Mouse (Mus musculus) midbrain, embryonic 15.5 days (tissue): ENCODE measurements around the gene Noct. TPM values are rescaled to one million over a fixed set of nuclear protein-coding genes. Genes with fewer than 3 reads are reported as not detected.

Experiments
- ATAC-seq: fragments of 200-750 bp; cut with Nextera tagmentation; replicated peaks from 2 replicates; pipeline ENCODE4 v1.8.0; 2017; ENCODE audit warnings: moderate TSS enrichment
- H3K27ac ChIP-seq: fragments of 300-500 bp; sonication (generic); 2 replicates; pipeline ENCODE4 v1.5.1; 2015; ENCODE audit warnings: mild to moderate bottlenecking, inconsistent platforms
- H3K27me3 ChIP-seq: fragments of 300-500 bp; sonication (generic); replicated peaks from 2 replicates; pipeline ENCODE4 v1.6.1; 2015; ENCODE audit warnings: inconsistent platforms
- H3K36me3 ChIP-seq: fragments of 300-500 bp; sonication (generic); replicated peaks from 2 replicates; pipeline ENCODE4 v1.6.1; 2015; ENCODE audit warnings: inconsistent platforms
- H3K4me1 ChIP-seq: fragments of 300-500 bp; sonication (generic); 2 replicates; pipeline ENCODE4 v1.6.1; 2015; ENCODE audit warnings: inconsistent platforms
- H3K4me2 ChIP-seq: fragments of 300-500 bp; sonication (generic); 2 replicates; pipeline ENCODE4 v1.6.1; 2015; ENCODE audit warnings: inconsistent platforms, mild to moderate bottlenecking, moderate library complexity
- H3K4me3 ChIP-seq: fragments of 300-500 bp; sonication (generic); 2 replicates; pipeline ENCODE4 v1.5.1; 2015; ENCODE audit warnings: mild to moderate bottlenecking, inconsistent platforms
- H3K9ac ChIP-seq: fragments of 300-500 bp; sonication (generic); 2 replicates; pipeline ENCODE4 v1.6.1; 2015; ENCODE audit warnings: mild to moderate bottlenecking, inconsistent platforms
- H3K9me3 ChIP-seq: fragments of 300-500 bp; sonication (generic); 2 replicates; pipeline ENCODE4 v1.6.1; 2016; ENCODE audit warnings: inconsistent platforms
- WGBS: fragments of 180-500 bp; shearing (Covaris S2); methylation state at CpG from one replicate; pipeline ENCODE4 v1.1.7; 2015; ENCODE audit warnings: mixed read lengths; 5-methylcytosine and 5-hydroxymethylcytosine counted together
- polyA plus RNA-seq: library from polyadenylated mRNA; unstranded; fragments of >200 nt; fragmentation: Nextera tagmentation; extraction: Ambion mirVana; gene quantifications from 2 replicates; pipeline ENCODE4 v1.2.1, GENCODE M21; 2015

Noct gene
- polyA plus RNA-seq, 1 experiment from 2014 or later: 31.7 TPM

DNA sequence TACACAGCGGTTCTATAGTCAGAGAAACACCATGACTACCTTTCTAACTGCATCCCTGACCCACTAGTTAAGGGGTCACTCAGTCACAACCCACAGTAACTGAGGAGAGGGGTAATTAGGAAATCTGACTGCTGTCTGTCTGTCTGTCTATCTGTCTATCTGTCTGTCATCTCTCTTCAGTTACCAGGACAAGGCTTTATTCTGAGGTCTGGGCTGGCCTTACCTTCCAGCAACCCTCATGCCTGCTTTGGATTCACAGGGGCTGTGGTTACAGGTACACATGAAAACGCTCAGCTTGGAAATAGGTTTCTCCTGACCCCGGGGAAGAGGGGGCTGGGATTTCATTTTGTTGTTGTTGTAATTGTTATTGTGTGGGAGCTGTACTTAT is 27.5 kb upstream of the Noct start:
- Histone ChIP-seq H3K9ac (no peak overlapping the region), H3K4me2 (no peak overlapping the region), H3K9me3 (no peaks in the 10 kb centered on the region), H3K27me3 (no peaks in the 10 kb centered on the region), H3K4me1 (peaks cover 3% of the 10 kb centered on the region; the same call in 1 of the 2 replicates), H3K27ac (no peak overlapping the region), H3K36me3 (no peaks in the 10 kb centered on the region), H3K4me3 (no peak overlapping the region)
- 89% methylated on average over 3 of the region's 3 CpGs for WGBS
- ATAC-seq: no peak

DNA sequence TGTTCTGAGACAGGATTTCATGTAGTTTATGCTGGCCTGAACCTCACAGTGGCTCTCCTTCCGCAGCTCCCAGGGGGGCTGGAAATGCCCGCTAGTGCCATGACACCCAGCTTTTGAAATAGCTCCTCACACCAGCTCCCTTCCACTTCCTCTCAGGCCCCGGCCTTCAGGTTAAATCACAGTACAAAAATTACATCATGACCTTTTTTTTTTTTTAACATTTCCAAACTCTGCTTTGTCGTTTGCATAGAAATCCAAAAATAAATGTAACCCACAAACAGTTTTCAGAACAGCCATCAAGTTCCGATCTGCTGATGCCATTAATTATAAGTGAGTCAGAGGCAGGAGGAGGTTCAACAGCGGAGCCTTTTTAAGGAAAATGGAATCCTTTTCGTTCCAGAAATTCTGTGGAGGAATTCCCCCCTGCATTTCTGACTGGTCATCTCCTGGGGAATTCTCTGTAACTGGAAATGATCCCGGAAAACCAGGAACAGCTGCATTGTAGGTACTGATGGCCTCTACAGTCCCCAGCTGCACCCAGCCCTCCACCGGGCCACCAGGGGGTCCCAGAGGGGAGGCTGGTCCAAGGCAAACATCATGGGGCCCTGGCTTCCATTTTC is 27.0 kb upstream of the Noct start:
- 76% methylated on average over 9 of the region's 9 CpGs for WGBS

DNA sequence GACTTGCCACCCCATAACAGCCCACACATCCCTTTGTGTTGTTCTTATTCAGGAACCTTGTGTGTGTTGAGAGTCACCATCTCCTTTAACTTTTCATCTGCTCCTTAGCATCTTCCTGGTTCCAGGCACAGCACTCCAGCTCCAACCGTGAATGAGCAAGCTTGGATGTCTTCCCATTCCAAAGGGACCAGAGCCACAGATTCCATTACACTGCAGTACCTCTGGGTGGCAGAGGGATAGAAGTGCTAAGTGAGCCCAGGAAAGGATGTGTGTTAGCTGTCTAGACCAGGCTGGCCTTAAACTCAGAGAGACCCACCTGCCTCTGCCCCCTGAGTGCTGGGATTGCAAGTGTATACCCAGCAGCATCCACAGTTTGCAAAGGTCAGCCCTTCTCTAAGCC is 26.0 kb upstream of the Noct start:
- WGBS: 67% methylated on average over 1 of the region's 1 CpGs
- no peak for ATAC-seq
- H3K36me3 ChIP-seq: no peaks in the 10 kb centered on the region

More for the DNA sequence above, 27.0 kb upstream of the Noct start:
- H3K9ac ChIP-seq: no peak overlapping the region
- no peaks in the 10 kb centered on the region for H3K9me3 ChIP-seq
- H3K27me3 ChIP-seq: no peaks in the 10 kb centered on the region
- ATAC-seq: no peak
- peaks cover 3% of the 10 kb centered on the region; the same call in 1 of the 2 replicates for H3K4me1 ChIP-seq
- no peak overlapping the region for H3K27ac ChIP-seq
- no peak overlapping the region for H3K4me2 ChIP-seq
- no peak overlapping the region for H3K4me3 ChIP-seq
- H3K36me3 ChIP-seq: no peaks in the 10 kb centered on the region

DNA sequence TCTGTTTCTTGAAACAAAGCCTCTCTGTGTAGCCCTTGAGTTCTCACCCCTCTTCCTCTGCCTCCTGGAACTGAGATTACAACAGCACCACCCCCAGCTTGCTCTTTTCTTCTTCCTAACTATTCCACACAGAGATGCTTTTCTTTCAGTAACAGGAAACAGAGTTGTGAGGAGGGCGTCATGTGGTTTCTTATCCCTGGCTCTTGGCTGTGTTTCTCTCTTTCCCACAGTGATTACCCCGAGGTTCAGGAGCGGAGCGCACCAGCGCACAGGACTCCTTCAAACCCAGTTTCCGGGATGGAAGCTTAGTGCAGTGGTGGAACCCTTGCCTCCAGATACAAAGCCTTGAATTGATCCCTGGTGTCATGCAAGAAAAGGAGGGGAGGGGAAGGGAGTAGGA is 25.1 kb upstream of the Noct start:
- no peak overlapping the region for H3K4me2 ChIP-seq
- no peaks in the 10 kb centered on the region for H3K36me3 ChIP-seq
- H3K4me1 ChIP-seq: peaks cover 3% of the 10 kb centered on the region; the same call in 1 of the 2 replicates
- no peaks in the 10 kb centered on the region for H3K9me3 ChIP-seq
- H3K27ac ChIP-seq: no peak overlapping the region
- no peak overlapping the region for H3K4me3 ChIP-seq
- ATAC-seq: no peak
- no peak overlapping the region for H3K9ac ChIP-seq
- WGBS: 76% methylated on average over 6 of the region's 6 CpGs
- no peaks in the 10 kb centered on the region for H3K27me3 ChIP-seq

More for the DNA sequence above, 26.0 kb upstream of the Noct start:
- Histone ChIP-seq H3K9me3 (no peaks in the 10 kb centered on the region), H3K4me1 (peaks cover 3% of the 10 kb centered on the region; the same call in 1 of the 2 replicates), H3K27ac (no peak overlapping the region), H3K9ac (no peak overlapping the region), H3K27me3 (no peaks in the 10 kb centered on the region), H3K4me3 (no peak overlapping the region), H3K4me2 (no peak overlapping the region)

DNA sequence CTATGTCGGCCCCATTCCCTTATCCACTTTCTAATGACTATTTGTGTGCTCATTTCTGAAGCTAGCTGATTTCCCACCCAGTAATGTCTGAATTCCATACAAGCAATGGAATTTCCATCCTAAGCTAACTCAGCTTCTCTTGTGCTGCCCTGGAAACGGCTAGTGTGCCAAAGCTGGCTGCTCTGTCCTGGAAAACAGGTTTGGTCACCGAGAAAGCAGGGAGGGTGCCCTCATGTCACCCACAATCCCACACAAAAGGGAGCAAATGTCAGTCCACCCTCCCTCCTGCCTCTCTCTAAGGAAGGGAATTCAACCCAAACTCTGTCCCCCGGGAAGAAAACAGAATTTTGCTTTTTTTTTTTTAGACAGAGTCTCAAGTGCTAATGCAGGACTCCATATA is 23.9 kb upstream of the Noct start:
- H3K27ac ChIP-seq: no peak overlapping the region
- no peak overlapping the region for H3K4me3 ChIP-seq
- H3K4me1 ChIP-seq: peaks cover 3% of the 10 kb centered on the region; the same call in 1 of the 2 replicates
- no peak overlapping the region for H3K9ac ChIP-seq
- ATAC-seq: no peak
- 94% methylated on average over 4 of the region's 4 CpGs for WGBS
- no peak overlapping the region for H3K4me2 ChIP-seq
- no peaks in the 10 kb centered on the region for H3K27me3 ChIP-seq
- H3K9me3 ChIP-seq: no peaks in the 10 kb centered on the region
- H3K36me3 ChIP-seq: no peaks in the 10 kb centered on the region

DNA sequence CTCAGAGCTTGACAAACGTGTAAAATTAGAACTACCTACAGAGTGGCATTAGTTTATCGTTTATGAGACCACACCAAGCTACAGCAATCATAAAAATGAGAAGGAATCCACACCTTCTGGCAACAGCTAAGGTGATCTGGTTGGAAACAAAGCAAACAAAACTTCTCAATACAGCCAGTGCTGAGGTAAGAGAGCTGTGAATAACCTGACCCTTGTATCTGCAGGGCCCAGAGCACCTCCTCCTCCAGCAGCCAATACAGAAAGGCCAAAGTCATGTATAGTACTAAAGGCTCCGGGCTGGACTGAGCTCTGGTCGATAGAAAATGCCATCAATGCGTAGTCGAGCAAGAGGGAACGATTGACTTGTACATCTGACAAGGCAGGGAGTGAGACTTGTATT is 23.4 kb upstream of the Noct start:
- H3K27me3 ChIP-seq: no peaks in the 10 kb centered on the region
- 86% methylated on average over 7 of the region's 7 CpGs for WGBS
- no peaks in the 10 kb centered on the region for H3K4me1 ChIP-seq
- no peaks in the 10 kb centered on the region for H3K9me3 ChIP-seq
- ATAC-seq: no peak
- H3K36me3 ChIP-seq: no peaks in the 10 kb centered on the region
- no peak overlapping the region for H3K4me3 ChIP-seq
- no peak overlapping the region for H3K9ac ChIP-seq
- no peak overlapping the region for H3K27ac ChIP-seq
- no peak overlapping the region for H3K4me2 ChIP-seq

DNA sequence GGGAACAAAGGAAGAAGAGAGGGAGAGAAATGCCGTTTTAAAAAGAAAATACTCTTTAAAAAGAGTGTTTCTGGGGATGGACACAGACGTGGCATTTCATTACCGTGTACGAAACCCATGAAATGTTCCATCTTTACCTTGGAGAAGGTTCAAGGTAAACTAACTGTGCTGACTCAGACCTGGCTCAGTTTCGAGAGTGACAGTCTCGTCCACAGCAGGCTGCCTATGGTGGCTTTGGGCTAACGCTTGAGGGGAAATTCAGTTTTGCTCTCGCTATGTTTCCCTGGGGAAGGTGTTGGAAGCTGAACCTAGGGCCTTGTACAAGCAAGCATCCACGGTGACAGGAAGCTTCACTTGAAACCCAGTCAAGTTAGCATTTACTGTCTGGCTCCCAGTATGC is 22.3 kb upstream of the Noct start:
- no peak for ATAC-seq
- H3K36me3 ChIP-seq: no peaks in the 10 kb centered on the region

DNA sequence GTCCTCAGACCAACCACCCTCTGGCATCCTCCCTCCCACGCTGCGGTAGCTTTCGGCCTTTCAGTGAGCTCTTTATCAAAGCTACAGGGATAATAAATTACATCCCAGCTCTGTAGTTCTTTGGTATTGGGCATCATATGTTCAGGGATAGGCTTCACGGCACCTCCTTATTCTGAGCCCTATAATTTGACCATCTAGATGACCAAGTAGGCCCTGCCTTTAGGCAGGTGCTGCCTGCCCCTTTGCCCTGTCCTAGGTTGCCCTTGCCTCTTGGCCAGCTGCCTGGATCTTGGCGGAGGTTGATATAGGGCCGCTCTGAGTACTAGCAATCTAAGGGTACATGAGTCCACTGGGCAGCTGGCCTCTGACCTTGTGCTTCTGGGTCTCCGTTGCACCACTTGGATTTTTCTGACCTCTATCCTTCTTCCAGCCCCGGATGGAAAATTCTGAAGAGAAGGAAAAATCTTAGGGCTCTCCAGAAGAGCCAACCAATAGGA is 21.7 kb upstream of the Noct start:
- 92% methylated on average over 8 of the region's 8 CpGs for WGBS
- no peak overlapping the region for H3K4me2 ChIP-seq
- no peak overlapping the region for H3K27ac ChIP-seq
- H3K27me3 ChIP-seq: no peaks in the 10 kb centered on the region
- H3K36me3 ChIP-seq: no peaks in the 10 kb centered on the region
- H3K4me3 ChIP-seq: no peak overlapping the region
- no peak for ATAC-seq
- H3K9me3 ChIP-seq: no peaks in the 10 kb centered on the region
- H3K9ac ChIP-seq: no peak overlapping the region
- no peaks in the 10 kb centered on the region for H3K4me1 ChIP-seq

More for the DNA sequence above, 22.3 kb upstream of the Noct start:
- Histone ChIP-seq H3K9ac (no peak overlapping the region), H3K4me3 (no peak overlapping the region), H3K9me3 (no peaks in the 10 kb centered on the region), H3K27me3 (no peaks in the 10 kb centered on the region), H3K4me1 (no peaks in the 10 kb centered on the region), H3K4me2 (no peak overlapping the region), H3K27ac (no peak overlapping the region)
- 85% methylated on average over 9 of the region's 9 CpGs for WGBS

DNA sequence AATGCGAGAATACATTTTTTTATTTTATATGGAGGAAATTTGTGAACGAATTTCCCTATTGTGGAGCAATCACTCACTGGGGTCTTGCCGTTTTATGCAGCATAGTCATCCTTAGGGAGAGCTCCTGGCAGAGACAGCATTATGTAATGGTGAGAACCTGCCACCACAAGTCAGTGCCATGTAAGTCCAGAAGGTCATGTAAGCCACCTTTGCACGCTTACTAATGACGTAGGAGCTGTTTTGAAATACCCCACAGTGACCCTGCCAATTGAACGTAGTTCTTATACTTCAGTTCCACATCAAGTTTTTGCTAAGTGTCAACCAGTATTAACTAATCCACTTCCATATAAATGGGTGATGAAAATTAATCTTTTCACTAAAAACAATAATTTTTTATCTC is 20.3 kb upstream of the Noct start:
- no peaks in the 10 kb centered on the region for H3K4me1 ChIP-seq
- ATAC-seq: no peak
- WGBS: 93% methylated on average over 6 of the region's 6 CpGs
- H3K9ac ChIP-seq: no peak overlapping the region
- no peak overlapping the region for H3K27ac ChIP-seq
- no peak overlapping the region for H3K4me2 ChIP-seq
- H3K27me3 ChIP-seq: no peaks in the 10 kb centered on the region
- H3K4me3 ChIP-seq: no peak overlapping the region
- H3K36me3 ChIP-seq: no peaks in the 10 kb centered on the region
- no peaks in the 10 kb centered on the region for H3K9me3 ChIP-seq

DNA sequence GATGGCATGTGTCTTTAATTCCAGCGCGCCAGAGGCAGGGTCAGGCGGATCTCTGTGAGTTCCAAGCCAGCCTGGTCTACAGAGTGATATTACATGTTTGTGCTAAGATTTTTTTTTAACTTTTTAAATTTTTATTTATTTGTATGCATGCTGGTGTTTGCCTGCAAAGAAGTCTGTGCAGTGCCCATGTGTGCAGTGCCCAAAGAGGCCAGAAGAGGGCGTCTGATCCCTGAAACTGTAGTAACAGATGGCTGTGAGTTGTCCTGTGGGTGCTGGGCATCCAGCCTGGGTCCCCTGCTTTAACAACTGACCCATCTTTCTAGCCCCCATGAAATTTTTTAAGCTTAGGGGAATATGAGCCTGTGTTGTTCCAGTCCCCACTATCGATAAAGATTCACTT is 19.8 kb upstream of the Noct start:
- no peaks in the 10 kb centered on the region for H3K27me3 ChIP-seq
- no peak for ATAC-seq
- H3K36me3 ChIP-seq: no peaks in the 10 kb centered on the region
- no peak overlapping the region for H3K4me3 ChIP-seq
- no peaks in the 10 kb centered on the region for H3K4me1 ChIP-seq
- H3K9me3 ChIP-seq: no peaks in the 10 kb centered on the region
- H3K27ac ChIP-seq: no peak overlapping the region
- no peak overlapping the region for H3K4me2 ChIP-seq
- H3K9ac ChIP-seq: no peak overlapping the region
- WGBS: 89% methylated on average over 5 of the region's 5 CpGs

DNA sequence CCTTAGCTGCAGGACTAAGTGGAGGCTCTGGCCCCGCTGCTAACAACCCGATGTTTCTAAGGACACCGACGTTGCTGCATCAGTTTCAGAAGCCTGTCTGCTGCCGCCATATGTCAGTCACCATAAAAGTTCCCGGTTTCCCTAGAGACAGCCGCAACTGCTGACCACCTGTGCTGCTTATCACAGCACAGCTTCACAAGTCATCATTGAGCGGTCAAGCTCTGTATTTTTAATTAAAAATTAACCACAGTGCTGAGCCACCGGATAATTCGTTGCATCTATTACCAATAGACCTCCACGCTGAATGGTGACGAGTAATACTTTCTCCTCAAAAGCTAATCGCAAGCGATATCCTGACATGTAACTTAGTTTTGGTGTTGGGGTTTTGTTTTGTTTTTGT is 19.4 kb upstream of the Noct start:
- Histone ChIP-seq H3K36me3 (no peaks in the 10 kb centered on the region), H3K4me3 (no peak overlapping the region), H3K9me3 (no peaks in the 10 kb centered on the region), H3K27me3 (no peaks in the 10 kb centered on the region), H3K9ac (no peak overlapping the region), H3K27ac (no peak overlapping the region), H3K4me2 (no peak overlapping the region), H3K4me1 (no peaks in the 10 kb centered on the region)
- ATAC-seq: no peak
- WGBS: 91% methylated on average over 14 of the region's 14 CpGs

DNA sequence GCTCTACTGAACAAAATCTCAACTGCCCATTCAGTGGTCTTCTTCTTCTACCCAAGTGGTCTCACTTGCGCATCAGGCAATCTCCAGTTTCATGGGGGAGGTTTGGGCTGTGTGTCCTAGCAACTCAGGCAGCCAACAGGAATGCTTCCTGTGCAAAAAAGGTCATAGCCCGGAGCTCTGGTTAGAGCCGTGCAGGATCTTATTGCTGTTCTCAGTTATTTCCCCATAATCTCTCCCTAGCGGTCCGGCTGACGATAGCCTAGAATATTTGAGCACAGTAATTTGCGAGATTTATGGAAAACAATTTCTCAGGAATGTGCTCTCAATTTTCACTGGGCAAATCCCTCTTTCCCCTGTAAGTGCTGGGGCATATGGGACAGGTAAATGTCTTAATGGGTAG is 17.7 kb upstream of the Noct start:
- no peak overlapping the region for H3K4me2 ChIP-seq
- no peak overlapping the region for H3K9ac ChIP-seq
- no peaks in the 10 kb centered on the region for H3K4me1 ChIP-seq
- H3K4me3 ChIP-seq: no peak overlapping the region
- no peaks in the 10 kb centered on the region for H3K9me3 ChIP-seq
- H3K27me3 ChIP-seq: no peaks in the 10 kb centered on the region
- H3K36me3 ChIP-seq: no peaks in the 10 kb centered on the region
- 76% methylated on average over 7 of the region's 7 CpGs for WGBS
- ATAC-seq: no peak
- H3K27ac ChIP-seq: no peak overlapping the region

DNA sequence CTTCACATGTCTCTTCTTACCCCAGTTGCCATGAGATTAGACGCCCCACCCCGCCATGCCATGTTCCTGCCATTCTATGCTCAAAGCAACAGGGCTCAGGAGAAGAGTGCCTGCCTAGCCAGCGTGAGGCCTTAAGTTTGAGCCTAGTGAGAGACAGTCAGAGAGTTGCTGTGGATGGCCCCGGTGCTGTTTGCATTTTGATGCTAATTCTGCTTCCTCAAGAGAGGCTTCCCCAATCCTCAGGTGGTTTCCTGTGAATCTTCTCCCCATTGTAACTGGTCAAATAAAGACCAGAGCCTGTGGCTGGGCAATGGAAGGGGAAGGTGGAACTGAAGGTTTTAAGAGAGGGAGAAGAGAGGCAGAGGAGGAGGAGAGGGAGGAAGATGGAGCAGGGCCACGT is 15.6 kb upstream of the Noct start:
- Histone ChIP-seq H3K27me3 (no peaks in the 10 kb centered on the region), H3K9me3 (no peaks in the 10 kb centered on the region), H3K4me3 (no peak overlapping the region), H3K36me3 (no peaks in the 10 kb centered on the region), H3K27ac (no peak overlapping the region), H3K4me1 (no peaks in the 10 kb centered on the region), H3K9ac (no peak overlapping the region), H3K4me2 (no peak overlapping the region)
- no peak for ATAC-seq
- 33% methylated on average over 5 of the region's 5 CpGs for WGBS
